Mouse (Mus musculus) adrenal gland, postnatal 4 days (tissue): Measurements from ENCODE around the gene Tmc5. TPM values are rescaled to one million over a fixed set of nuclear protein-coding genes. Genes with fewer than 3 reads are reported as not detected.

Source experiments
- DNase-seq, 2 experiments: peaks; one replicate each; pipeline ENCODE4 v3.0.0; 2021 to 2022; ENCODE audit warnings: low spot score in 2 of 2, mixed read lengths in 2 of 2
- long read RNA-seq, 2 experiments: library from polyadenylated mRNA; stranded (forward); transcript quantifications; one replicate each; pipeline ENCODE4 v2.0.0; 2021
- total RNA-seq, 2 experiments: library from RNA; stranded (reverse); gene quantifications; 2 replicates each; pipeline ENCODE4 v1.2.3; 2021

The Tmc5 gene
- under 1 TPM; 0.20 to 0.34 TPM for total RNA-seq
- long read RNA-seq, experiment 1 = 0 reads
- long read RNA-seq, experiment 2 = 0 reads

DNA sequence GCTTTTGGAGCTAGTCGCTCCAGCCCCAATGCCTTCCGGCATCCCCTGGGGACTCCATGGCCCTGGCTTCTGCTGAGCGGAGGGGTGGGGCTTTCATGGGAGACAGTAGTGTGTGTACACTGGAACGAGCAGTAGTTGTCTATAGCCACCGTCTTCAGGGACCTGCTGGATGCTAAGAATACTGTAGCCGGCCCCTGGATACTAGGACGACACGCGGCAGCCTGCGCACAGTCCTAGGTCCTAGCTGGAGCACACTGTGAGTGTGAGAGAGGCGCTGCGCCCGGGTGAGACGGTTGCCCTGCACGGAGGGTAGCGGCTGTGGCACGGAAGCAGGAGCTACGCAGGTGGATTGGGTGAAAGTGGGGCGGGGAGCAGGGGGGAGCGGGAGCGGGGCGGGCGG lies at the start of gene Tmc5:
Gene Tmc5 (plus strand): TSS at position 97 of the 400 bp plus-strand sequence.
- DNase-seq = no peak

- no peak for DNase-seq
Measured at GRCm38 (mm10) chr7:118547451-118547850, 49.6 kb upstream of the Tmc5 start.

- DNase-seq = no peak
Measured at GRCm38 (mm10) chr7:118553881-118554280, 43.2 kb upstream of the Tmc5 start.

- no peak for DNase-seq
Measured at GRCm38 (mm10) chr7:118554290-118554689, 42.8 kb upstream of the Tmc5 start.

GRCm38 (mm10) chr7:118569121-118569543 lies 28.0 kb upstream of the Tmc5 start:
- no peak for DNase-seq

DNA sequence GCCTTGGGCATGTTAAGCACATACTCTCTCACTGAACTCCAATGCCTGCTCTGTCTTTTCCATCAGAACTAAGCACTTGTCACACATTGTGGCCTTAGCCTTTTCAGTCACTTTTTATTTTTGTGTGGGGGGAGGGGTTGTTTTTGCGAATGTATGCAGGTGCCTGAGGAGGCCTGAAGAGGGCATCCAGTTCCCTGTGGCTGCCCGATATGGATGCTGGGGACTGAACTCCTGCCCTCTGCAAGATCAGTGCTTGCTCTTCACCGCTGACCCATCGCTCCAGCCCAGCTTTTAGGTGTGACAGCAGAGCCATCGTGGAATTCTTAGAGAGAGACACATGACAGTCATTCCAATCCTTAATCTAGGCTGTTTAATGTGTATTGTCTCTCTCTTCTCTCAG lies 25.7 kb upstream of the Tmc5 start:
- DNase-seq = no peak

DNA sequence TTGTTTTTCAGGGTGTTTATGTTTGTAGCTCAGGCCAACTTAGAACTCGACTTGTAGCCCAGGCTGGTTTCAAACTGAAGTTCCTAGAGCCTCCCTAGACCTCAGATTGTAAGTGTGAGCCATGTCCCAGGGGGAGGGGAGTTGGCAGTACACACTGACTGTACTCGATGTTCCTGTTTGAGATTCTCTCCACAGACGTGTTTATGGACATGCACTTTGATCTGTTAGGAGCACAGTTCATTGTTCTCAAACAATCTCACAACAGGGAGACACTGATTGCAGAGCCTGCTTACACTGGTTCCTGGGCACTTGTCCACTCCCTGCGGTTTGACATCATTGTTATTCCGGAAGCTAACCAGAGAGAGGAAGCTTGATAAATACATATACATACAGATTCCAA lies 25.1 kb upstream of the Tmc5 start:
- no peak for DNase-seq

- no peak for DNase-seq
Measured at GRCm38 (mm10) chr7:118578269-118578668, 18.8 kb upstream of the Tmc5 start.

GRCm38 (mm10) chr7:118579938-118580337 lies 17.2 kb upstream of the Tmc5 start:
- DNase-seq = no peak

DNA sequence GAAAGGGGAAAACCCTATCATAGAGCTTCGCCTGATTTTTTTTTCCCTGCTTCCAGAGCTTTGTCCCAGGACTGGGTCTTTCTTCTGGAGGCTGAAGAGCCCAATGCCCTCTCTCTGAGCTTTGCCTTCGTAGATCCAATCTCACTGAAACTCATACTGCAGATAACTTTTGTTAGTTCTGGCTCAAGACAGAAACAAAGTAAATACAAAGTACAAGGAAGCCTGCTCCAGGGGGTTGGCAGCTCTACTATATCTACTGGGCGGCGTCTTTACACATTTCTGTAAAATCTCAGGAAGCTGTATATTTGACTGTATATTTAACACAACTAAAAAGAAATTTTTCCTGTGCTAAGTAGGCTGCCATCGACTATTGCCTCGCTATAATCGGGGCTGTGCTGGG lies 13.3 kb upstream of the Tmc5 start:
- no peak for DNase-seq

GRCm38 (mm10) chr7:118584257-118584907 lies 12.7 kb upstream of the Tmc5 start, which contains the start of gene Tmc7:
Gene Tmc7, minus strand, starts transcription at chr7:118584736.
- DNase-seq = peak; percentile 12 to 14

GRCm38 (mm10) chr7:118584926-118585325 lies 12.2 kb upstream of the Tmc5 start:
- DNase-seq = no peak

DNA sequence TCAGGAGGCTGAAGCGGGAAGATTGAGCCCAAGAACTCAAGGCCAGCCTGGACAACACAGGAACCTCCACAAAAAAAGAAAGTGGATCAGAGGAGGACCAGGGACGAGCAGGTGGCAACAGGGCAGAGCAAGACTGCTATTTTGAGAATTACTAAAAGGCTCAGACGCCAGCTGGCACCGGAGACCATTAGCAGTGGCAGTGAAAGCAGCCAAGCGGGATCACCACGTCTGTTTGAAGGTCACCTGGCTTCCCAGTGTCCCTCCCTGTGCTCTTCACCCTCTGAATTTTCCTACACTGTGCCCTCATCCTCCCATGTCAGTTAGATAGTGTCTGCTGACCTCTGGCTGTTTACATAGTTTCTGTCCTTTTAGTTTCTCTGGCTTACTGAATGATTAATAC lies 11.2 kb upstream of the Tmc5 start:
- no peak for DNase-seq

DNA sequence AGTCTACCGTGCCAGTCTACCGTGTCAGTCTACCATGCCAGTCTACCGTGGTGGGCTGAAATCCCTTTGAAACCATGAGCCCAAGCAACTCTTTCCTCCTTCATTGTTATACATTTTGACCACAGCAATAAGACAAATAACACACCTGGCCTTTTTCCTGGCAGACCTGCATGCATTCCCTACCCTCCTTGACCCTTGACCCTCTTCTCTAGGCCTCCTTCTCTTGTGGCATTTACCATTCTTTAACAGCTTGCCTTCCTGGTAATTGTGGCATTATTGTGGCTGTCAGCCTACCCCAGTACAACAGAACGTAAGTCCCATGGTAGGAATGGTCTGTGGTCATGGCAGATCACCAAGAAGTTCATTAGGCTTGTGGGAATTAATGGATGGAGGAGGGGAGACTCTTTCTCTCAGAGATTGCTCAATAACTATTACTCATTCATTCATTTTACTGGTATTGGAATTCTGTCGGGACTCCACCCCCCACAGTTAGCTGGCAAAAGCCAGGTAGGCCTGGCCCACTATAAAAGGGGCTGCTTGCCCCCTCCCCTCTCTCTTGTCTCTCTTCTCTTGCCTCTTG lies 6.3 kb upstream of the Tmc5 start:
- no peak for DNase-seq

- DNase-seq = no peak
Measured at GRCm38 (mm10) chr7:118592146-118592545, 5.0 kb upstream of the Tmc5 start.

- DNase-seq = no peak
Measured at GRCm38 (mm10) chr7:118593567-118594407, 3.3 kb upstream of the Tmc5 start.

- DNase-seq = no peak
Measured at GRCm38 (mm10) chr7:118594611-118595010, 2.5 kb upstream of the Tmc5 start.

GRCm38 (mm10) chr7:118595228-118595627 lies 1.9 kb upstream of the Tmc5 start:
- peak; percentile 84 to 93 for DNase-seq

DNA sequence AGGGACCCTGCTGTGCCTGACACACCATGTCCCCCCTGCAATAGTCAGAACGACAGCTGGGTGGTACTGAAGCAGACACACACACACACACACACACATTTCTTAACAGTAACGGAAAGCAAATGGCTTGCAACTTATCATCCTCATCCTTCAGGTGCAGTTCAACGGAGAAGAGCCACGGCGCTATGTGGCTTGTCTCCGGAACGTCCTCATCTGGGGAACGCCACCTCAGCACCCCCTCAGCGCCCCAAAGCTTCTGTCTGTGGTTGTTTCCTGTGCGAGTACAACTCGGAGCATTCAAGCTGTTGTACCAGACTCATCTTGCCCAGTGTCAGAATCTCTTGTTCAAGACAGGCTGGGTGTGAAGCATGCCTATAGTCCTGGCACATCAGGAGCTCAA lies 826 bp upstream of the Tmc5 start:
- DNase-seq = no peak

GRCm38 (mm10) chr7:118599954-118600631 lies 3.0 kb downstream of the Tmc5 start:
- DNase-seq = no peak

DNA sequence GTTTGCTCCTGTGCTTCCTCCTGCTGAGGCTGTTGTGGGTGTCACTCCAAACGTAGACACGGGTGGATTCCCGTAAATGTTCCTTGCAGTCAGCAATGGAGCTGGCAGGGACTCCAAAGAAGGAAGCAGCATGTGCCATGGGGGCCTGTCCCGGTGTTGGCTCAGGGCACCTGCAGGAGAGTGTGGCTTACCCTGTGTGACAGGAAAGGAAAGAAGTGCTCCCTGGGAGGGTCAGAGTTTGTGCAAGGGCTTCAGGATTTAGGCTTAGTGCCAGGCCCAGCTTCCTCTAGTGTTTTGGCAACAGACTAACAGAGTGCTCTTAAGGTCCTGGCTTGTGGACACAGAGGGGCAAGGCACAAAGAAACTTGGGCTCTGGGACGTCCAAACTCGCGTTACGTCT lies 7.7 kb downstream of the Tmc5 start:
- DNase-seq = no peak

DNA sequence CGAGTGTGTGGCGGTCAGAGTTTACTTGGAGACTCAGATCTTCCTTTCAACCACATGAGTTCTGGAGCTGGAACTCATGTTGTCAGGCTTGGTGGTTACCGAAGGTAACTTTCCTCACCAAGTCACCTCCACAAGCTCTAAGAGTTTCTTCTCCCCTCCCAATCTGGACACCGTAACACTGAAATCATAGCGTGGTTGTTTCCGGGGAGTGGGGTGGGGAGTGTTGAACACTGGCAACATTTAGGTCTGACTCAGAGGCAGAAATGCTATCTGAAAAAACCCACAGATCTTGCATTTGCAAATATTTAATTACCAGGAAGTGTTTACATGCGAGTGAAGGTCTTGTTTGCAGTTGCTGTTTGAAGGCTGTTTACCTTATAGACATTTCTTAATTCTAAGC lies 12.7 kb downstream of the Tmc5 start:
- no peak for DNase-seq
